Mouse (Mus musculus) heart, postnatal 4 days (tissue): ENCODE results near the gene Atg3. TPM values are rescaled to one million over a fixed set of nuclear protein-coding genes. Genes with fewer than 3 reads are reported as not detected.

ENCODE experiments used
- DNase-seq: peaks from one replicate; pipeline ENCODE4 v3.0.0; 2021
- total RNA-seq, 2 experiments: library from RNA; stranded (reverse); gene quantifications; 2 replicates each; pipeline ENCODE4 v1.2.3; 2021

Gene Atg3
- total RNA-seq, result 10 to 100 TPM; 27.7 to 27.8 TPM

GRCm38 (mm10) chr16:45158522-45159388 lies at the start of gene Atg3, which contains the start of gene Slc35a5:
TSS of gene Atg3 (plus strand) at chr16:45158785.
TSS of gene Slc35a5 (minus strand) at chr16:45158706.
- peak; percentile 97 for DNase-seq

- DNase-seq, result peak; percentile 69
These were observed 48.1 kb upstream of the Atg3 start for GRCm38 (mm10) chr16:45110498-45110897.

GRCm38 (mm10) chr16:45117200-45117599 lies 41.4 kb upstream of the Atg3 start:
- no peak for DNase-seq

- DNase-seq, result no peak
These were observed 39.8 kb upstream of the Atg3 start for GRCm38 (mm10) chr16:45118760-45119159.

GRCm38 (mm10) chr16:45120844-45121425 lies 37.6 kb upstream of the Atg3 start:
- peak; percentile 80 for DNase-seq

- DNase-seq, result peak; percentile 34
These were observed 36.0 kb upstream of the Atg3 start for GRCm38 (mm10) chr16:45122571-45122970.

GRCm38 (mm10) chr16:45124230-45125203 lies 34.1 kb upstream of the Atg3 start:
- DNase-seq, result no peak

GRCm38 (mm10) chr16:45127936-45128710 lies 30.5 kb upstream of the Atg3 start:
- DNase-seq, result no peak

- no peak for DNase-seq
These were observed 16.9 kb upstream of the Atg3 start for GRCm38 (mm10) chr16:45141711-45142110.

GRCm38 (mm10) chr16:45142565-45142964 lies 16.0 kb upstream of the Atg3 start:
- DNase-seq, result no peak

- no peak for DNase-seq
These were observed 13.5 kb upstream of the Atg3 start for GRCm38 (mm10) chr16:45145119-45145518.

GRCm38 (mm10) chr16:45148488-45149082 lies 10.0 kb upstream of the Atg3 start:
- no peak for DNase-seq

- no peak for DNase-seq
These were observed 3.8 kb upstream of the Atg3 start for GRCm38 (mm10) chr16:45154741-45155250.

GRCm38 (mm10) chr16:45158136-45158521 lies 456 bp upstream of the Atg3 start:
- peak; percentile 80 for DNase-seq

GRCm38 (mm10) chr16:45159389-45159716 lies 768 bp downstream of the Atg3 start:
- no peak for DNase-seq

- no peak for DNase-seq
These were observed 20.0 kb downstream of the Atg3 start for GRCm38 (mm10) chr16:45178552-45178951.

- DNase-seq, result no peak
These were observed 23.2 kb downstream of the Atg3 start for GRCm38 (mm10) chr16:45181824-45182223.

- DNase-seq, result peak; percentile 85
These were observed 34.0 kb downstream of the Atg3 start for GRCm38 (mm10) chr16:45192613-45193012.

- DNase-seq, result peak; percentile 75
These were observed 38.2 kb downstream of the Atg3 start for GRCm38 (mm10) chr16:45196816-45197215.

- no peak for DNase-seq
These were observed 42.8 kb downstream of the Atg3 start for GRCm38 (mm10) chr16:45201395-45201794.

GRCm38 (mm10) chr16:45204438-45204837 lies 45.9 kb downstream of the Atg3 start:
- DNase-seq, result no peak
